Mouse (Mus musculus) urinary bladder, postnatal 36 days (tissue): ENCODE data around the gene Clip2.

ENCODE experiments used
- DNase-seq, 2 experiments: peaks; one replicate each; pipeline ENCODE4 v3.0.0; 2022; ENCODE audit warnings: low spot score in 2 of 2, mixed read lengths in 1 of 2

The Clip2 gene

GRCm38 (mm10) chr5:134525971-134526711 is 26.1 kb downstream of the Clip2 start:
- DNase-seq: no peak

GRCm38 (mm10) chr5:134523728-134524127 is 28.5 kb downstream of the Clip2 start:
- no peak for DNase-seq

- DNase-seq: no peak
These were observed 29.7 kb downstream of the Clip2 start for GRCm38 (mm10) chr5:134522524-134522923.

- no peak for DNase-seq
These were observed 30.4 kb downstream of the Clip2 start for GRCm38 (mm10) chr5:134521806-134522205.

GRCm38 (mm10) chr5:134521131-134521530 is 31.1 kb downstream of the Clip2 start:
- DNase-seq: no peak

- DNase-seq: no peak
These were observed 32.1 kb downstream of the Clip2 start for GRCm38 (mm10) chr5:134520120-134520519.

GRCm38 (mm10) chr5:134519471-134519870 is 32.8 kb downstream of the Clip2 start:
- no peak for DNase-seq

- DNase-seq: no peak
These were observed 40.1 kb downstream of the Clip2 start for GRCm38 (mm10) chr5:134512086-134512485.

GRCm38 (mm10) chr5:134510266-134510665 is 42.0 kb downstream of the Clip2 start:
- no peak for DNase-seq

GRCm38 (mm10) chr5:134508965-134509364 is 43.3 kb downstream of the Clip2 start:
- DNase-seq: no peak

- no peak for DNase-seq
These were observed 44.3 kb downstream of the Clip2 start for GRCm38 (mm10) chr5:134507859-134508399.

- DNase-seq: peak; percentile 70 to 82
These were observed 44.9 kb downstream of the Clip2 start for GRCm38 (mm10) chr5:134507307-134507706.

GRCm38 (mm10) chr5:134505810-134506292 is 46.4 kb downstream of the Clip2 start:
- DNase-seq: no peak

GRCm38 (mm10) chr5:134502591-134502990 is 49.6 kb downstream of the Clip2 start:
- DNase-seq: no peak

- no peak for DNase-seq
These were observed 50.8 kb downstream of the Clip2 start for GRCm38 (mm10) chr5:134501453-134501852.

- no peak for DNase-seq
These were observed 51.6 kb downstream of the Clip2 start for GRCm38 (mm10) chr5:134500681-134501080.

GRCm38 (mm10) chr5:134500062-134500461 is 52.2 kb downstream of the Clip2 start:
- DNase-seq: peak; percentile 33 to 58

- DNase-seq: no peak
These were observed 55.2 kb downstream of the Clip2 start for GRCm38 (mm10) chr5:134497026-134497425.

GRCm38 (mm10) chr5:134495796-134496195 is 56.4 kb downstream of the Clip2 start:
- DNase-seq: no peak

GRCm38 (mm10) chr5:134494142-134494541 is 58.1 kb downstream of the Clip2 start:
- peak; percentile 77 to 87 for DNase-seq

GRCm38 (mm10) chr5:134492956-134493355 is 59.3 kb downstream of the Clip2 start:
- no peak for DNase-seq

- peak; percentile 72 to 76 for DNase-seq
These were observed 60.4 kb downstream of the Clip2 start for GRCm38 (mm10) chr5:134491712-134492417.

- no peak for DNase-seq
These were observed 61.0 kb downstream of the Clip2 start for GRCm38 (mm10) chr5:134491206-134491605.
